Mouse (Mus musculus) liver, embryonic 13.5 days (tissue): ENCODE measurements around the gene Lrrc8d. TPM values are rescaled to one million over a fixed set of nuclear protein-coding genes. Genes with fewer than 3 reads are reported as not detected.

Experiments used
- ATAC-seq: fragments of 200-750 bp; cut with Nextera tagmentation; 2 replicates; pipeline ENCODE4 v1.8.0; 2017; ENCODE audit warnings: low read depth, mild to moderate bottlenecking, moderate number of reproducible peaks, moderate library complexity
- DNase-seq: peaks from one replicate; pipeline ENCODE4 v3.0.0; 2022
- H3K27ac ChIP-seq: fragments of 300-500 bp; sonication (generic); 2 replicates; pipeline ENCODE4 v1.5.1; 2015; ENCODE audit warnings: moderate library complexity, mild to moderate bottlenecking, inconsistent platforms
- H3K27me3 ChIP-seq: fragments of 300-500 bp; sonication (generic); 2 replicates; pipeline ENCODE4 v1.6.1; 2015; ENCODE audit warnings: mild to moderate bottlenecking, inconsistent platforms
- H3K36me3 ChIP-seq: fragments of 300-500 bp; sonication (generic); 2 replicates; pipeline ENCODE4 v1.6.1; 2015; ENCODE audit warnings: mild to moderate bottlenecking, inconsistent platforms
- H3K4me1 ChIP-seq: fragments of 300-500 bp; sonication (generic); replicated peaks from 2 replicates; pipeline ENCODE4 v1.6.1; 2015; ENCODE audit warnings: inconsistent platforms
- H3K4me2 ChIP-seq: fragments of 300-500 bp; sonication (generic); 2 replicates; pipeline ENCODE4 v1.6.1; 2015; ENCODE audit warnings: inconsistent platforms, mild to moderate bottlenecking, moderate library complexity
- H3K4me3 ChIP-seq: fragments of 300-500 bp; sonication (generic); replicated peaks from 2 replicates; pipeline ENCODE4 v1.5.1; 2015; ENCODE audit warnings: mild to moderate bottlenecking, inconsistent platforms
- H3K9ac ChIP-seq: fragments of 300-500 bp; sonication (generic); 2 replicates; pipeline ENCODE4 v1.6.1; 2015; ENCODE audit warnings: mild to moderate bottlenecking, inconsistent platforms
- H3K9me3 ChIP-seq: fragments of 300-500 bp; sonication (generic); replicated peaks from 2 replicates; pipeline ENCODE4 v1.6.1; 2016; ENCODE audit warnings: inconsistent platforms
- whole genome bisulfite sequencing: fragments of 180-500 bp; shearing (Covaris S2); methylation state at CpG from one replicate; pipeline ENCODE4 v1.1.7; 2015; ENCODE audit not compliant: insufficient replicate concordance; 5-methylcytosine and 5-hydroxymethylcytosine counted together
- polyA plus RNA-seq: library from polyadenylated mRNA; unstranded; fragments of >200 nt; fragmentation: Nextera tagmentation; extraction: Ambion mirVana; gene quantifications from 2 replicates; pipeline ENCODE4 v1.2.1, GENCODE M21; 2015

Lrrc8d gene
- polyA plus RNA-seq, 1 experiment from 2014 or later, result 9.4 TPM

- ATAC-seq (no peak), DNase-seq (no peak)
- no peak overlapping the region for H3K27ac ChIP-seq
- H3K36me3 ChIP-seq, result no peaks in the 10 kb centered on the region
- H3K9ac ChIP-seq, result no peak overlapping the region
- WGBS, result 67% methylated on average over 4 of the region's 4 CpGs
- no peak overlapping the region for H3K4me2 ChIP-seq
- peaks cover 5% of the 10 kb centered on the region for H3K4me1 ChIP-seq
- no peaks in the 10 kb centered on the region for H3K9me3 ChIP-seq
- H3K4me3 ChIP-seq, result no peak overlapping the region
- no peaks in the 10 kb centered on the region for H3K27me3 ChIP-seq
Measured at GRCm38 (mm10) chr5:105867427-105867826, 167.7 kb downstream of the Lrrc8d start.

DNA sequence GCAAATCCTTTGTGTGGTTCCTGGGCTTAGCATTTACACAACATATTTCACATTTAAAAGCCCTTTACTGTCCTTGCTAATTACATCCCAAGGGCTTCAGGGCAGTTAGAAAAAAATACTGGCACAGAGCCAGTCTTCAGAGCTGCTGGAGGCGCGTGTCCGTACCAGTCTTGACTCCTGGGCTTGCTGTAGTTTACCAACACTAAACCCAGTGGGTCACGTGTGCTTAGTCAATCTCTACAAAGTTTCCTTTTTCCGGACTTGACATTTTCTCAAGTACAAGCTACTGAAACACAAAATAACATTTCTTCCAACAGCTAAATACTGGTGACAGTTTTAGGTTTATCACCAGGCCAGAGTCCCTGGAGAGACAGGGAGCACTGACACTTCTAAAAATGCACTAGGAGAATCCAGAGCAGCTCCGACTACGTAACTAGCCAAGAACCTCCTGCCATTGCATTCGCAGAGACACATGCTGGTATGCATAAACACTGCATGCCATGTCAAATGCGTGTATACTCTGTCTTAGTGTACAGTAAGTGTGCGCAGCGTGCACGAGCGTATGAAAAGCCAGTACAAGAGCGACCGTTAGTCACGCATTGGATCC is 168.2 kb downstream of the Lrrc8d start:
- DNase-seq (no peak), ATAC-seq (no peak)
- no peak overlapping the region for H3K4me2 ChIP-seq
- H3K27me3 ChIP-seq, result no peaks in the 10 kb centered on the region
- H3K9ac ChIP-seq, result no peak overlapping the region
- 77% methylated on average over 16 of the region's 16 CpGs for WGBS
- H3K27ac ChIP-seq, result no peak overlapping the region
- no peaks in the 10 kb centered on the region for H3K9me3 ChIP-seq
- peaks cover 10% of the 10 kb centered on the region for H3K4me1 ChIP-seq
- H3K36me3 ChIP-seq, result no peaks in the 10 kb centered on the region
- H3K4me3 ChIP-seq, result no peak overlapping the region

GRCm38 (mm10) chr5:105868593-105868992 is 168.8 kb downstream of the Lrrc8d start:
- no peak overlapping the region for H3K4me2 ChIP-seq
- H3K9ac ChIP-seq, result no peak overlapping the region
- ATAC-seq (no peak), DNase-seq (peak; percentile 47)
- no peaks in the 10 kb centered on the region for H3K9me3 ChIP-seq
- WGBS, result 29% methylated on average over 3 of the region's 3 CpGs
- no peaks in the 10 kb centered on the region for H3K36me3 ChIP-seq
- H3K4me3 ChIP-seq, result no peak overlapping the region
- H3K27ac ChIP-seq, result no peak overlapping the region
- peaks cover 13% of the 10 kb centered on the region for H3K4me1 ChIP-seq
- H3K27me3 ChIP-seq, result no peaks in the 10 kb centered on the region

DNA sequence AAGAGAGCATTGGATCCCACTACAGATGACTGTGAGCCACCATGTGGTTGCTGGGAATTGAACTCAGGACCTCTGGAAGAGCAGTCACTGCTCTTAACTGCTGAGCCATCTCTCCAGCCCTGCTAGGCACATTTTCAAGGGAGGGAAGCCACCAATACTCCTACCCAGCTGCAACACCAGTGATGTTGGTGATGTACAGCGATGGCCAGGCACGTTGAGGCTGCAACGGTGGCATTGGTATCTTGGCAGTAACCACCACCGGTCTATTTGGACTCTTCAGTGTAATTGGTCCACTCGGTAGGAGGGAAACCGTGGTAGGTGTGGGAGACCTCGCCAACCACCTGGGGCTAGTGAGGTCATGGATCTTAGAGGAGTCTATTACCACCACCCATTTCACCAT is 170.0 kb downstream of the Lrrc8d start:
- H3K4me2 ChIP-seq, result no peak overlapping the region
- 75% methylated on average over 7 of the region's 7 CpGs for WGBS
- no peaks in the 10 kb centered on the region; the same call in 1 of the 2 replicates for H3K27me3 ChIP-seq
- DNase-seq (no peak), ATAC-seq (no peak)
- no peaks in the 10 kb centered on the region for H3K36me3 ChIP-seq
- H3K27ac ChIP-seq, result no peak overlapping the region
- no peak overlapping the region for H3K4me3 ChIP-seq
- H3K9me3 ChIP-seq, result no peaks in the 10 kb centered on the region
- H3K9ac ChIP-seq, result no peak overlapping the region
- H3K4me1 ChIP-seq, result peaks cover 13% of the 10 kb centered on the region

GRCm38 (mm10) chr5:105871140-105871539 is 171.4 kb downstream of the Lrrc8d start:
- no peak overlapping the region for H3K27ac ChIP-seq
- H3K9me3 ChIP-seq, result no peaks in the 10 kb centered on the region
- H3K36me3 ChIP-seq, result no peaks in the 10 kb centered on the region
- WGBS, result 56% methylated on average over 3 of the region's 3 CpGs
- no peak overlapping the region for H3K9ac ChIP-seq
- ATAC-seq (no peak), DNase-seq (no peak)
- peaks cover 10% of the 10 kb centered on the region for H3K27me3 ChIP-seq
- H3K4me2 ChIP-seq, result no peak overlapping the region
- H3K4me3 ChIP-seq, result no peak overlapping the region
- peaks cover 26% of the 10 kb centered on the region for H3K4me1 ChIP-seq

DNA sequence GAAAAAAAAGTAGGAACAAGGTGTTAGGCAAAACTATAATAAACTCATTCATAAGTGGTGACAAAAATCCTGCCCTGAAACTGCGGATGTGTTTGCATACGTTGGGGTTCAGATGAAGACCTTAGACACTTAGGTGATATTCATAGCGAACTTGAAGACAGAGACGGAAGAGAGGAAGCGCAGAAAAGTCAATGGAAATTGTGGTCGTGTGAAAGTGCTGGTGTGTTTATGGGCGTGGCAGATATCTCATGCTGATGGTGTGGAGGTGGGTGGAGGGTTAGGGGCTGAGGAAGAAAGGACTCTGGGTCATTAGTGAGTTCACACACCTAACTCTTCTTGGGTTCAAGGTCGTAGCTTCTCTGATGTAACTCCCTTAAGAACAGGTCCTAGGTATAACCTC is 172.4 kb downstream of the Lrrc8d start:
- 54% methylated on average over 8 of the region's 8 CpGs for WGBS

DNA sequence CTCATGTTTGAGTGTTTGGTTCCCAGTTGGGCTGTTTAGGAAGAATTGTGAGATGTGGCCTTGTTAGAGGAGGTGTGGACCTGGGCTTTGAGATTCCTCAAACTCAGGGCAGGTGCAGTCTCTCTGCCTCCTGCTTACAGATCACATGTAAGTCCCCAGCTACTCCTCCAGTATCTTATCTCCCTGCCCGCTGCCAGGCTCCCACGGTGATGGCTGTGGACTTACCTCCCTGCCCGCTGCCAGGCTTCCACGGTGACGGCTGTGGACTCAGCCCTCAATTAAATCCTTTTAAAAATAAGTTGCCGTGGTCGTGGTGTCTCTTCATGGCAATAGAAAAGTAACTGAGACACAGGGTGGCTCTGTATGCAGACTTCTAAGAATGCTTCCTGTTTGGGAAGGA is 173.1 kb downstream of the Lrrc8d start:
- Histone ChIP-seq H3K4me1 (peaks cover 38% of the 10 kb centered on the region), H3K4me3 (no peak overlapping the region), H3K36me3 (no peaks in the 10 kb centered on the region), H3K9me3 (no peaks in the 10 kb centered on the region), H3K9ac (no peak overlapping the region), H3K27me3 (peaks cover 10% of the 10 kb centered on the region), H3K4me2 (no peak overlapping the region), H3K27ac (no peak overlapping the region)
- DNase-seq (no peak), ATAC-seq (no peak)
- WGBS, result 31% methylated on average over 7 of the region's 7 CpGs

More for the DNA sequence above, 172.4 kb downstream of the Lrrc8d start:
- Histone ChIP-seq H3K4me1 (peaks cover 31% of the 10 kb centered on the region), H3K9ac (no peak overlapping the region), H3K4me2 (no peak overlapping the region), H3K4me3 (no peak overlapping the region), H3K9me3 (no peaks in the 10 kb centered on the region), H3K27ac (no peak overlapping the region), H3K27me3 (peaks cover 10% of the 10 kb centered on the region), H3K36me3 (no peaks in the 10 kb centered on the region)
- DNase-seq (no peak), ATAC-seq (no peak)

GRCm38 (mm10) chr5:105873774-105874173 is 174.0 kb downstream of the Lrrc8d start:
- WGBS, result 50% methylated on average over 3 of the region's 3 CpGs
- H3K4me1 ChIP-seq, result peaks cover 47% of the 10 kb centered on the region

DNA sequence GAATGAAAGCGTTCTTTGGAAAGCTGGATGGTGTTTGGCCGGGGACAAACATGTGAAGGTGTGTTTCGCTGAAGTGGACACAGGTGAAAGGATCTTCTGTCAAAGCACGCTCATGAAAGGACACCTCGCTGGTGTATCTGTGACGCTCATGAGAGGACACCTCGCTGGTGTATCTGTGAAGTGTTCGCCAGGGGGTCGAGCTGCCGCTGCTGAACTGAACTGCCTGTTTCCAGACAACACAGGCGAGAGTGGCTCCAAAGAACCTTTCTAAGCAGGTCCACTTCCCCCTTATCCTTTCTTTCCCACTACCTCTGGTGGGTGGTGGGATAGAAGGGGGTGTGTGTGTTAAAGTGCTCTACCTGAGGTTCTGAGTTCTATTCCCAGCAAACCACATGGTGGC is 174.7 kb downstream of the Lrrc8d start:
- WGBS, result 86% methylated on average over 11 of the region's 11 CpGs
- H3K27ac ChIP-seq, result no peak overlapping the region
- H3K4me1 ChIP-seq, result peaks cover 48% of the 10 kb centered on the region
- no peaks in the 10 kb centered on the region for H3K36me3 ChIP-seq
- no peak for DNase-seq
- H3K27me3 ChIP-seq, result peaks cover 10% of the 10 kb centered on the region
- no peak for ATAC-seq
- H3K9me3 ChIP-seq, result no peaks in the 10 kb centered on the region
- no peak overlapping the region for H3K4me2 ChIP-seq
- no peak overlapping the region for H3K4me3 ChIP-seq
- no peak overlapping the region for H3K9ac ChIP-seq

More at GRCm38 (mm10) chr5:105873774-105874173, 174.0 kb downstream of the Lrrc8d start:
- DNase-seq, result no peak
- no peak for ATAC-seq
- Histone ChIP-seq H3K27ac (no peak overlapping the region), H3K4me2 (no peak overlapping the region), H3K4me3 (no peak overlapping the region), H3K27me3 (peaks cover 10% of the 10 kb centered on the region), H3K36me3 (no peaks in the 10 kb centered on the region), H3K9ac (no peak overlapping the region), H3K9me3 (no peaks in the 10 kb centered on the region)

- Histone ChIP-seq H3K27me3 (peaks cover 10% of the 10 kb centered on the region), H3K4me2 (peak within 1 kb of the TSS; percentile 98), H3K36me3 (peaks cover 5% of the 10 kb centered on the region; the same call in 1 of the 2 replicates), H3K9ac (peak within 1 kb of the TSS; percentile 92), H3K4me1 (peaks cover 50% of the 10 kb centered on the region), H3K27ac (peak within 1 kb of the TSS; percentile 70), H3K4me3 (peak within 1 kb of the TSS; percentile 87), H3K9me3 (no peaks in the 10 kb centered on the region)
- ATAC-seq (peak; percentile 93), DNase-seq (peak; percentile 79)
- WGBS, result 1% methylated on average over 81 of the region's 83 CpGs
Measured at GRCm38 (mm10) chr5:105876068-105876924, 176.5 kb downstream of the Lrrc8d start, which contains the start of gene Zfp326. Gene Zfp326, plus strand, starts transcription at chr5:105876565.

DNA sequence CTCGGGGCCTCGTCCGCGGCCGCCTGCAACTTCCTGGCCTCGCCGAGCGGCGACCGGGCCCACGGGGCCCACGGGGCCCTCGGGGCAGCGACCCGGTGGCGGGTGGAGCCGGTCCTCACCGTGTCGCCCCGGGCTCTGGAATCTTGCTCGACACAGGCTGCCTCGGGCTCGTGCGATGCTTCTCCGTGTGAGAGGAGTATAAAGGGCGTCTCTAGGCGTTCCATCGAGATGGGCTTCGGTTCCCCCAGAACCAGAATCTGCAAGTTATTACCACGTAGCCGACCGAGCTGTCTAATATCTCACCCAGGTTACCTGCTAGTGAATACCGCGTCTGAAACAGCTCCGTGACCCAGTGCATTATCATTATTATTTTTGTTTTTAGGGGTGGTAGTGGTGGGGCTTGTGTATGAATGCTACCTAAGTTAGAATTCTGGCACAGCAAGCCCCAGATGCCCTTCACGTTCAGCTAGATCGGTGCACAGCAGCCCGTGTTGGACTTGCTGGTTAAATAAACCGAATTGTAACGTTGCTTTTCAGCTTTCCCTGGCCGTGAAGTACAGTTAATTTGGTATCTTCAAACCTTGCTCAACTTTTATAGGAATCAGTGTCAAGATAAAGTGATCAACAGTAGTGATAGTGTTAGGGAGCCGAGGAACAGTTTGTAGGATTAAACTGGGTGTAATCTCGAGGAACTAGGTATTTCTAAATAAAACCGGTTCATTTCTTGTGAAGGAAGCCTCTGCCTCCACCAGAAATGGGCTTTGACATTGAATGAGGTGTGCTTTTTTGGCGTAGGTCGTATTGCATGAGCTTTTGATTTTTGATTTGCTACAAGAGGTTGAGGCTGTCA is 177.4 kb downstream of the Lrrc8d start:
- Histone ChIP-seq H3K4me1 (peaks cover 47% of the 10 kb centered on the region), H3K27ac (peak overlapping the region; percentile 70), H3K4me2 (peak overlapping the region; percentile 98), H3K9me3 (no peaks in the 10 kb centered on the region), H3K27me3 (peaks cover 10% of the 10 kb centered on the region), H3K36me3 (peaks cover 9% of the 10 kb centered on the region; the same call in 1 of the 2 replicates), H3K4me3 (peak overlapping the region; percentile 87), H3K9ac (peak overlapping the region; percentile 92)
- WGBS, result under 1% methylated on average over 46 of the region's 46 CpGs
- ATAC-seq (no peak; the same call in 1 of the 2 replicates), DNase-seq (no peak)
